Mouse (Mus musculus): ENCODE measurements around the gene Cntnap5a. TPM values are rescaled to one million over a fixed set of nuclear protein-coding genes. Genes with fewer than 3 reads are reported as not detected.

Gene Cntnap5a
- polyA plus RNA-seq, 1 experiment from 2014 or later: 3.9 TPM

DNA sequence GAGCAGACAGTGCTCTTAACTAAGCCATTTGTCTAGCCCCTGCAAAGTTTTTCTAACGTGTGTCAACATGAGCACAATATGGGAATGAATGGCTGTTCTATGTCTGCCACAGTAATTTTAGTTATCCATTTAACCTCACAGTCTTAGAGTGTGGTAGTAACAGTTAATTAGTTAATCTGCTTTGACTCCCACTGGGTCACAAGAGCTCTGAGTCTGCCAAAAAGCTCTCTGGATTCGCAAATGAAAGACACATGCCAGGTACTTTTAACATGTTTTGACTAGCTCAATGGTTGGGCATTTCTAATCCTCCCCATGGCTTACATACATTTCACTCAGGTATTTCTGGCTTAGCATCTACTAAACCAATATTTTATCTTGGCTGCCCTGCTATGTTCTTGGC, 163.0 kb downstream of the Cntnap5a start:
- 64% methylated on average over 2 of the region's 2 CpGs for WGBS
- ATAC-seq (ENCODE audit: low read depth): no peak
- Histone ChIP-seq H3K27me3 (ENCODE audit: control insufficient read depth, insufficient read depth, low read length) (no peaks in the 10 kb centered on the region), H3K4me2 (ENCODE audit: low read depth, low read length) (no peak overlapping the region), H3K4me3 (ENCODE audit: low read depth, low read length) (no peak overlapping the region), H3K27ac (ENCODE audit: low read depth, low read length) (no peak overlapping the region), H3K4me1 (ENCODE audit: control insufficient read depth, insufficient read depth, low read length) (no peaks in the 10 kb centered on the region), H3K9me3 (ENCODE audit: control insufficient read depth, low read length) (no peaks in the 10 kb centered on the region), H3K36me3 (ENCODE audit: control insufficient read depth, insufficient read depth, low read length) (no peaks in the 10 kb centered on the region), H3K9ac (replicated peaks; ENCODE audit: low read depth, low read length) (no peak overlapping the region)

DNA sequence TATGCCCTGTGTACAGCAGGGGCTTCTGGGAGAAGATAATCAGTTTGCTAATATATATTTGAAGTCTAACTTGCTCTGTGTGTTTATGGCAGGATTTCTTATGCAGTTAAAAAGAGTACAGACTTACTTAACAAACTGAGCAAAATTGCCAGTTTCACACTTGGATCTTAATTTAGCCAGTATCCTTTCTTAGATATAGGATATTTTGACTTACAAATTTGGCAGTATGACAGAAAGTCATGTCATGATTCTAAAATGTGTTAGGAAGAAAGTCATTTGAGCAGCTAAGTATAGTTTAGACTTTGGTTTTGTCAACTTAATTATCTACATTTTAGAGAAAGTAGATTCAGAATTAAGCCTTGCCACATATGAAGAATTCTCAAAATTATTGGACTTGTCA, 167.7 kb downstream of the Cntnap5a start:
- Histone ChIP-seq H3K27me3 (ENCODE audit: control insufficient read depth, insufficient read depth, low read length) (no peaks in the 10 kb centered on the region), H3K4me2 (ENCODE audit: low read depth, low read length) (no peak overlapping the region), H3K9ac (replicated peaks; ENCODE audit: low read depth, low read length) (no peak overlapping the region), H3K27ac (ENCODE audit: low read depth, low read length) (no peak overlapping the region), H3K36me3 (ENCODE audit: control insufficient read depth, insufficient read depth, low read length) (no peaks in the 10 kb centered on the region), H3K4me1 (ENCODE audit: control insufficient read depth, insufficient read depth, low read length) (no peaks in the 10 kb centered on the region), H3K4me3 (ENCODE audit: low read depth, low read length) (no peak overlapping the region), H3K9me3 (ENCODE audit: control insufficient read depth, low read length) (no peaks in the 10 kb centered on the region)
- no peak for ATAC-seq (ENCODE audit: low read depth)

DNA sequence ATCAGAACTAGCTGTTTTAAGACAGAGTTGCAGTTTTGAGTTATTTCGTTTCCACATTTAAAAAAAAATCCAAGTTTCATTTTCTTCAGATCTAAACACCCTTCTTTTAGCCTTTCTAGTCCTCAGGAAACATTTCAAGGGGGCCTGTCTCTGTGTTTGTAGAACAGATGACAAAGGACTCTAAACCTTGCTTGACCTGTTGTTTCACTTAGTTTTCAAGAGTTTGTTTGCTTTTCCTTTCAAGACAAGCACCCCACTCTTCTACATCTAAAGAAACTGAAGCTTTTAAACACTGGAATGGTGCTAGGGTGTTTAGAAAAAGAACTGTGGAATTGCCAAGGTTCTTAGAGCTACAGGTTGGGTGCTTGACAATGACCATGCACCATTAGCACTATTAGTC, 233.8 kb downstream of the Cntnap5a start:
- H3K4me2 ChIP-seq (ENCODE audit: low read depth, low read length): no peak overlapping the region
- no peaks in the 10 kb centered on the region for H3K36me3 ChIP-seq (ENCODE audit: control insufficient read depth, insufficient read depth, low read length)
- 89% methylated on average over 1 of the region's 1 CpGs for WGBS
- no peak for ATAC-seq (ENCODE audit: low read depth)
- no peaks in the 10 kb centered on the region for H3K4me1 ChIP-seq (ENCODE audit: control insufficient read depth, insufficient read depth, low read length)
- H3K27me3 ChIP-seq (ENCODE audit: control insufficient read depth, insufficient read depth, low read length): no peaks in the 10 kb centered on the region
- no peak overlapping the region for H3K4me3 ChIP-seq (ENCODE audit: low read depth, low read length)
- H3K9ac ChIP-seq (replicated peaks; ENCODE audit: low read depth, low read length): no peak overlapping the region
- no peaks in the 10 kb centered on the region; the same call in 1 of the 2 replicates for H3K9me3 ChIP-seq (ENCODE audit: control insufficient read depth, low read length)
- no peak overlapping the region for H3K27ac ChIP-seq (ENCODE audit: low read depth, low read length)

DNA sequence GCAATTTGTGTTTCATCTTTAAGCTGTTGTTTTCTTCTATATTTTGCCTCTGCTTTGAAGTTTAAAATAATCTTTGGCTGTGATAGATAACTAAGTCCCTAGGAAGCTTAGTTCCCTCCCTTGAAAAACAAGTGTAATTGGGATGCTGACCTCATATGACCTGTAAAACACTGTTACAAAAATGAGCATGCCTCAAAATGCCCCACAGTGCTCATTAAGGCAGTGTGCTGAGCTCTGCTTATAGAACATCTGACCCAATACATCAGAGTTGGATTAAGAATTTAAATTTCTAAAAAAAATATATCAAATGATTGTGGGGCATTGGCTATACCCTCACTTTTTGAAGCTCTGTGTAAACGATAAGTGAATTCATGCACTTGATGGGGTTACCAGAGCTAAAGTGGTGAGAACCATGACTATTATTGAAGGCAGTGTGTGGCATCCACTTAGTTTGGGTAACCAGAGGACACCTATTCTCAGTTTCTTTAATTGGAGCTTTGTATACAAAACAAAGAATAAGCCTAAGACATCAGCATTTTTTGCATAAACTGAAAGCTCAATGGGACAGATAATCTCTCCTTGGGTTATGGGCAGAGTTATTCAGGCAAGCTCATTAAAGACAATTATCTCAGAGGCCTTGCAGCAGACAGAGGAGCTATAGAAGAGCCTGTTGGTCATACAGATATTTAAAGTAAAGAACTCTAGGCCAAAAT, 241.6 kb downstream of the Cntnap5a start:
- no peak overlapping the region for H3K4me3 ChIP-seq (ENCODE audit: low read depth, low read length)
- no peak for ATAC-seq (ENCODE audit: low read depth)
- no peaks in the 10 kb centered on the region for H3K9me3 ChIP-seq (ENCODE audit: control insufficient read depth, low read length)
- H3K4me2 ChIP-seq (ENCODE audit: low read depth, low read length): no peak overlapping the region
- H3K27ac ChIP-seq (ENCODE audit: low read depth, low read length): no peak overlapping the region
- no peaks in the 10 kb centered on the region for H3K36me3 ChIP-seq (ENCODE audit: control insufficient read depth, insufficient read depth, low read length)
- H3K4me1 ChIP-seq (ENCODE audit: control insufficient read depth, insufficient read depth, low read length): no peaks in the 10 kb centered on the region
- WGBS: 89% methylated on average over 1 of the region's 1 CpGs
- no peak overlapping the region for H3K9ac ChIP-seq (replicated peaks; ENCODE audit: low read depth, low read length)
- no peaks in the 10 kb centered on the region for H3K27me3 ChIP-seq (ENCODE audit: control insufficient read depth, insufficient read depth, low read length)

DNA sequence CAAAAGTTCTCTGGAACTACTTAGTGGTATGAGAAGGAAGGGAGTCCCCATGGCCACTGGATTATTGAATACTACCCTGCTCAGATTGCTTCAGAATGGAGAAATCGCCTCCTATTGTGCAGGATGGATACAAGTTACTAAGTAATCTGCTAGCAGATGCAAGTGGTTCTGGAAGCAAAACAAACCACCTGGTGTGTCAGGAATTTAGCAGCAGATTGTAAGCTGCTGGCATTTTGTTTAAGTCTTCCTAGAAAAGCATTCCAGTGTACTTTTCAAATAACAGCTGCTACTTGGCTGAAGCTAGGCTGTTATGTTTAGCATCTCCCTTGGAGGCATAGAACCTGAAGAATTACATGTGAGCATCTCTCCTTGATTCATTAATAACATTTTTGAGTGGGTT, 247.5 kb downstream of the Cntnap5a start:
- H3K4me2 ChIP-seq (ENCODE audit: low read depth, low read length): no peak overlapping the region
- H3K9ac ChIP-seq (replicated peaks; ENCODE audit: low read depth, low read length): no peak overlapping the region
- no peaks in the 10 kb centered on the region for H3K27me3 ChIP-seq (ENCODE audit: control insufficient read depth, insufficient read depth, low read length)
- ATAC-seq (ENCODE audit: low read depth): no peak
- no peaks in the 10 kb centered on the region for H3K36me3 ChIP-seq (ENCODE audit: control insufficient read depth, insufficient read depth, low read length)
- no peak overlapping the region for H3K4me3 ChIP-seq (ENCODE audit: low read depth, low read length)
- H3K9me3 ChIP-seq (ENCODE audit: control insufficient read depth, low read length): no peaks in the 10 kb centered on the region
- H3K27ac ChIP-seq (ENCODE audit: low read depth, low read length): no peak overlapping the region
- no peaks in the 10 kb centered on the region for H3K4me1 ChIP-seq (ENCODE audit: control insufficient read depth, insufficient read depth, low read length)
- WGBS: 53% methylated on average over 1 of the region's 1 CpGs

DNA sequence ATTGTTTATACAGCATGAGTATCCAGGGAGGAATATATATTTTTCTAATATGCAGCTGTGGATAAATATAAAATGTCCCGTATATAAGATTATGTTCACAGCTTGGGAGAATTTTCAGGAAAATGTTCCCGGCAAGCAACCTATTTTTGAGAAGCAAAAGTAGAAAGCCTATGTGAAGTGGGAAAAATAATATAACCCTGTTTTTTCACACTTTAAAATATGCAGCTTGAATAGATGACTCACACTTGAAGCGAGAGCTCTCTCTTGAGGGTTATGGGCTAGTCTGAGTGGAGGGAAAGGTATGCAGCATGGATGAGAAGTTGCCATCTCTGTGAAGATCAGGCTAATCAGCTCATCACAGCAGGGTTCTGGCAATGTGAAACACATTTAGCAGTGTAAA, 261.3 kb downstream of the Cntnap5a start:
- ATAC-seq (ENCODE audit: low read depth): no peak
- no peak overlapping the region for H3K4me3 ChIP-seq (ENCODE audit: low read depth, low read length)
- no peaks in the 10 kb centered on the region for H3K27me3 ChIP-seq (ENCODE audit: control insufficient read depth, insufficient read depth, low read length)
- H3K4me2 ChIP-seq (ENCODE audit: low read depth, low read length): no peak overlapping the region
- H3K4me1 ChIP-seq (ENCODE audit: control insufficient read depth, insufficient read depth, low read length): no peaks in the 10 kb centered on the region
- no peaks in the 10 kb centered on the region for H3K9me3 ChIP-seq (ENCODE audit: control insufficient read depth, low read length)
- no peak overlapping the region for H3K9ac ChIP-seq (replicated peaks; ENCODE audit: low read depth, low read length)
- no peak overlapping the region for H3K27ac ChIP-seq (ENCODE audit: low read depth, low read length)
- no peaks in the 10 kb centered on the region for H3K36me3 ChIP-seq (ENCODE audit: control insufficient read depth, insufficient read depth, low read length)
- 81% methylated on average over 3 of the region's 3 CpGs for WGBS

DNA sequence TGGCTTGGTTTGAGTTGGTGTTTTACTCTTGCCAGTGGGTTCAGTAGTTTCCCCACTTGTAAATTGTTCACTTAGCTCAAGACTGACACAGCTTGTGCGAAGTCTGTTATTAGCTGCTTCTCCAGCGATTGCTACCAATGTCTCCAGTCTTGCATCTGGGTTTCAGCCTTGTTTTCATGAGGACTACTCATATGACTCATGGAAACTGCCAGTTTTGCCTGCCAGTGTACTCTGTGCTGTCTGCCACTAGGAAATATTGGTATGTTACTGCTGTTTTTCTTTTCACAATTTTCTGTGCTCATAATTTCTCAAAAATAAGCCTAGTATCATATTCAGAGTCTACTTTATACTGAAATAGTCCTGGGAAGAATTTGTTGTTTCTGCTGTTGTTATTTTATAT, 272.0 kb downstream of the Cntnap5a start:
- Histone ChIP-seq H3K4me2 (ENCODE audit: low read depth, low read length) (no peak overlapping the region), H3K9ac (replicated peaks; ENCODE audit: low read depth, low read length) (no peak overlapping the region), H3K27ac (ENCODE audit: low read depth, low read length) (no peak overlapping the region), H3K4me3 (ENCODE audit: low read depth, low read length) (no peak overlapping the region), H3K27me3 (ENCODE audit: control insufficient read depth, insufficient read depth, low read length) (no peaks in the 10 kb centered on the region), H3K9me3 (ENCODE audit: control insufficient read depth, low read length) (no peaks in the 10 kb centered on the region), H3K4me1 (ENCODE audit: control insufficient read depth, insufficient read depth, low read length) (no peaks in the 10 kb centered on the region), H3K36me3 (ENCODE audit: control insufficient read depth, insufficient read depth, low read length) (no peaks in the 10 kb centered on the region)
- WGBS: 93% methylated on average over 2 of the region's 2 CpGs
- no peak for ATAC-seq (ENCODE audit: low read depth)

DNA sequence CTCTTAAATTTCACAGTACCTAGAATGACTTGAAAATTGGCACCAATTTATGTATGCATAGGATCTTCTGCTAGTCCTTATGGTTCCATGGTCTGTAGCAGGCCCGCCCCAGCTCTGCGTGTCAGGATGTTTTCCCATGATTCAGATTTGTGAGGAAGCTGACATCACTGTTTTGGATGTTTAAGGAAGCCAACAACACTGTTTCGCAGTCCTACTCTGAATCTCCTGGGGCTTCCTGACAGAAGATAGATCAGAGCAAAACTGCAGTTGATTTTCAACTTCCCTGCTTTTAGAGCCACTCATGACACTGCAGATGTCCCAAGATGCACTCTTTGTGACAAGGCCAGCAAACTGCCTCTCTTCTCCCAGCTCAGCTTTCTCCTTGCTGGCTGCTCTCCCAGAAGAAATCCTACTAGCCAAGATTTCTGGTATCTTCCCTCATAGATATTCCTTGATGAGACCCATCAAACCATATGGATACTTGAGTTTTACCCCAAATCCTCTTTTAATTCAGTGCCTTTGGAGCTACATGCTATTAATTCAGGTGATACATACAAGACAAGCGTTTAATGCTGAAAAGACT, 280.5 kb downstream of the Cntnap5a start:
- no peaks in the 10 kb centered on the region for H3K4me1 ChIP-seq (ENCODE audit: control insufficient read depth, insufficient read depth, low read length)
- no peak overlapping the region for H3K4me2 ChIP-seq (ENCODE audit: low read depth, low read length)
- ATAC-seq (ENCODE audit: low read depth): no peak
- no peak overlapping the region for H3K27ac ChIP-seq (ENCODE audit: low read depth, low read length)
- H3K36me3 ChIP-seq (ENCODE audit: control insufficient read depth, insufficient read depth, low read length): no peaks in the 10 kb centered on the region
- no peak overlapping the region for H3K4me3 ChIP-seq (ENCODE audit: low read depth, low read length)
- WGBS: 85% methylated on average over 4 of the region's 4 CpGs
- H3K9ac ChIP-seq (replicated peaks; ENCODE audit: low read depth, low read length): no peak overlapping the region
- no peaks in the 10 kb centered on the region for H3K27me3 ChIP-seq (ENCODE audit: control insufficient read depth, insufficient read depth, low read length)
- H3K9me3 ChIP-seq (ENCODE audit: control insufficient read depth, low read length): no peaks in the 10 kb centered on the region

DNA sequence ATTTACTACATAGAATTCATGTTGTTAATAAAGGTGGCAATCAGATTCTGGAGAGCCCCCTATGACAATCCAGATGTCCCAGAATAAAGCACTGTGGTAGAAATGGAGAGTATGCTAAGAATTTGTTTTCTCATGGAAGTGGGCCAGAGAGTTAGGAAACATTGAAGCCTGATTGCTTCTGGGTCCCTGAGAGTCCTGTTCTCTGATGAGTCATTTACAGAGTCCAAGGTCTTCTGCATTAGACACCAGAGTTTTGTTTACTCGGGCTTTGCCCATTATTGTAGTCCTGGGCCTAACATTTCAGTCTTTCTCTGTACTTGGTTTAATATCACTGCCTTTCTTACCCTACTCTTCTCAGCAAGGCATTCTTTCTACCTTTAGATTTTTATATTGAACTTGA, 305.6 kb downstream of the Cntnap5a start:
- no peak overlapping the region for H3K27ac ChIP-seq (ENCODE audit: low read depth, low read length)
- no peak overlapping the region for H3K4me2 ChIP-seq (ENCODE audit: low read depth, low read length)
- no peak for ATAC-seq (ENCODE audit: low read depth)
- H3K9me3 ChIP-seq (ENCODE audit: control insufficient read depth, low read length): no peaks in the 10 kb centered on the region
- no peak overlapping the region for H3K4me3 ChIP-seq (ENCODE audit: low read depth, low read length)
- H3K9ac ChIP-seq (replicated peaks; ENCODE audit: low read depth, low read length): no peak overlapping the region
- H3K27me3 ChIP-seq (ENCODE audit: control insufficient read depth, insufficient read depth, low read length): no peaks in the 10 kb centered on the region
- H3K4me1 ChIP-seq (ENCODE audit: control insufficient read depth, insufficient read depth, low read length): no peaks in the 10 kb centered on the region
- H3K36me3 ChIP-seq (ENCODE audit: control insufficient read depth, insufficient read depth, low read length): no peaks in the 10 kb centered on the region
- 89% methylated on average over 1 of the region's 1 CpGs for WGBS

Data from neural tube, embryonic 14.5 days (tissue).